Mouse (Mus musculus): ENCODE measurements around the gene Tmem234.

GRCm38 (mm10) chr4:129645204-129645603 is 44.7 kb downstream of the Tmem234 start:
- TF ChIP-seq EP300 (IDR thresholded peaks at IDR 0.05; ENCODE audit: insufficient read depth, low read depth, low read length), result no peak
- TF ChIP-seq POLR2A (IDR thresholded peaks at IDR 0.05; ENCODE audit: insufficient read depth, low read length), result no peak
- TF ChIP-seq CTCF (IDR thresholded peaks at IDR 0.05; ENCODE audit: low read depth, low read length), result no peak
